Mouse (Mus musculus) MEL (cell line): ENCODE data around the gene Plac9a. TPM values are rescaled to one million over a fixed set of nuclear protein-coding genes. Genes with fewer than 3 reads are reported as not detected.

Source experiments
- DNase-seq: peaks from one replicate; pipeline ENCODE4 v3.0.0; 2011; ENCODE audit warnings: low read depth, low spot score
- H3K27ac ChIP-seq: 2 replicates; pipeline ENCODE4 v1.5.1; 2012; ENCODE audit warnings: low read depth, mild to moderate bottlenecking, control low read depth, low read length, moderate library complexity; ENCODE audit not compliant: control insufficient read depth
- H3K27me3 ChIP-seq, 2 experiments: fragments of 150-350 bp in 1 of 2; sonication (generic) in 1 of 2; 2 replicates each; pipeline ENCODE4 v1.6.1; 2012; ENCODE audit warnings: low read length in 2 of 2, mild to moderate bottlenecking in 2 of 2, improper control_type of control experiment in 1 of 2, moderate library complexity in 1 of 2; ENCODE audit not compliant: insufficient read depth in 2 of 2, control insufficient read depth in 1 of 2
- H3K36me3 ChIP-seq, 2 experiments: 2 replicates each; pipeline ENCODE4 v1.6.1; 2012 to 2014; ENCODE audit warnings: low read length in 2 of 2, improper control_type of control experiment in 1 of 2, inconsistent platforms in 1 of 2, mild to moderate bottlenecking in 1 of 2; ENCODE audit not compliant: insufficient read depth in 2 of 2, control insufficient read depth in 1 of 2
- H3K4me1 ChIP-seq, 2 experiments: fragments of 150-350 bp in 1 of 2; sonication (generic) in 1 of 2; 2 replicates each; pipeline ENCODE4 v1.6.1; 2012; ENCODE audit warnings: low read length in 2 of 2, improper control_type of control experiment in 1 of 2, mild to moderate bottlenecking in 1 of 2; ENCODE audit not compliant: insufficient read depth in 2 of 2, control insufficient read depth in 1 of 2
- H3K4me3 ChIP-seq, 2 experiments: fragments of 150-350 bp in 1 of 2; sonication (generic) in 1 of 2; 2 replicates each; pipeline ENCODE4 v1.5.1; 2012; ENCODE audit warnings: low read depth in 2 of 2, low read length in 2 of 2, mild to moderate bottlenecking in 2 of 2, moderate library complexity in 2 of 2, control low read depth in 1 of 2, improper control_type of control experiment in 1 of 2; ENCODE audit not compliant: control insufficient read depth in 1 of 2, insufficient read depth in 1 of 2
- H3K79me2 ChIP-seq: 2 replicates; pipeline ENCODE4 v1.6.1; 2012; ENCODE audit warnings: mild to moderate bottlenecking, low read length, moderate library complexity; ENCODE audit not compliant: control insufficient read depth, poor library complexity, insufficient read depth
- H3K9ac ChIP-seq: 2 replicates; pipeline ENCODE4 v1.6.1; 2012; ENCODE audit warnings: low read depth, mild to moderate bottlenecking, control low read depth, low read length, moderate library complexity; ENCODE audit not compliant: control insufficient read depth, poor library complexity, severe bottlenecking
- H3K9me3 ChIP-seq: fragments of 150-350 bp; sonication (generic); replicated peaks from 2 replicates; pipeline ENCODE4 v1.6.1; 2012; ENCODE audit warnings: mild to moderate bottlenecking, low read length, improper control_type of control experiment, moderate library complexity; ENCODE audit not compliant: insufficient read depth
- CHD1 ChIP-seq: IDR thresholded peaks from 2 replicates; pipeline ENCODE4 v1.6.1; 2012; ENCODE audit warnings: low read depth, mild to moderate bottlenecking, inconsistent platforms, low read length, improper control_type of control experiment
- CHD2 ChIP-seq: IDR thresholded peaks from 2 replicates; pipeline ENCODE4 v1.6.1; 2011; ENCODE audit warnings: low read length, improper control_type of control experiment
- CTCF ChIP-seq, 3 experiments: IDR thresholded peaks in 2 of 3; conservative IDR thresholded peaks in 1 of 3; 2 replicates each; pipeline ENCODE4 v1.5.1; 2011 to 2012; ENCODE audit warnings: low read length in 3 of 3, low read depth in 2 of 3, mild to moderate bottlenecking in 2 of 3, improper control_type of control experiment in 1 of 3, inconsistent platforms in 1 of 3, mixed read lengths in 1 of 3, moderate library complexity in 1 of 3; ENCODE audit not compliant: control insufficient read depth in 1 of 3, insufficient read depth in 1 of 3, poor library complexity in 1 of 3, severe bottlenecking in 1 of 3
- E2F4 ChIP-seq: IDR thresholded peaks from 2 replicates; pipeline ENCODE4 v1.6.1; 2011; ENCODE audit warnings: low read depth, low read length, improper control_type of control experiment, borderline replicate concordance
- GABPA ChIP-seq: IDR thresholded peaks from 2 replicates; pipeline ENCODE4 v1.6.1; 2012; ENCODE audit warnings: low read depth, mild to moderate bottlenecking, inconsistent platforms, low read length, improper control_type of control experiment, moderate library complexity
- KAT2A ChIP-seq: conservative IDR thresholded peaks from 2 replicates; pipeline ENCODE4 v1.6.1; 2012; ENCODE audit warnings: low read depth, low read length, improper control_type of control experiment, inconsistent platforms
- MAZ ChIP-seq: IDR thresholded peaks from 2 replicates; pipeline ENCODE4 v1.6.1; 2012; ENCODE audit warnings: low read depth, mild to moderate bottlenecking, inconsistent platforms, low read length, improper control_type of control experiment
- MXI1 ChIP-seq: IDR thresholded peaks from 2 replicates; pipeline ENCODE4 v1.6.1; 2011; ENCODE audit warnings: mild to moderate bottlenecking, low read depth, low read length, improper control_type of control experiment
- MYC ChIP-seq: IDR thresholded peaks from 2 replicates; pipeline ENCODE4 v1.6.1; 2011; ENCODE audit warnings: low read depth, mild to moderate bottlenecking, low read length, improper control_type of control experiment, moderate library complexity
- NELFE ChIP-seq: IDR thresholded peaks from 2 replicates; pipeline ENCODE4 v1.6.1; 2011; ENCODE audit warnings: low read depth, low read length, improper control_type of control experiment
- POLR2A ChIP-seq, 2 experiments: IDR thresholded peaks; 2 replicates each; pipeline ENCODE4 v1.6.1; 2011 to 2012; ENCODE audit warnings: low read length in 2 of 2, mild to moderate bottlenecking in 2 of 2, control low read depth in 1 of 2, improper control_type of control experiment in 1 of 2, low read depth in 1 of 2, moderate library complexity in 1 of 2; ENCODE audit not compliant: control insufficient read depth in 1 of 2, insufficient read depth in 1 of 2, poor library complexity in 1 of 2
- POLR2AphosphoS2 ChIP-seq: IDR thresholded peaks from 2 replicates; pipeline ENCODE4 v1.6.1; 2011; ENCODE audit warnings: low read length, improper control_type of control experiment
- POLR2AphosphoS5 ChIP-seq: IDR thresholded peaks from 2 replicates; pipeline ENCODE4 v1.6.1; 2012; ENCODE audit warnings: low read depth, borderline replicate concordance, mild to moderate bottlenecking, inconsistent platforms, low read length, moderate library complexity, mixed read lengths
- RAD21 ChIP-seq: IDR thresholded peaks from 2 replicates; pipeline ENCODE4 v1.6.1; 2011; ENCODE audit warnings: mild to moderate bottlenecking, low read depth, low read length, improper control_type of control experiment
- RCOR1 ChIP-seq: IDR thresholded peaks from 2 replicates; pipeline ENCODE4 v1.6.1; 2012; ENCODE audit warnings: low read depth, mild to moderate bottlenecking, inconsistent platforms, low read length, improper control_type of control experiment
- SIN3A ChIP-seq: IDR thresholded peaks from 2 replicates; pipeline ENCODE4 v1.6.1; 2012; ENCODE audit warnings: low read length, improper control_type of control experiment, inconsistent platforms
- TCF12 ChIP-seq: IDR thresholded peaks from 2 replicates; pipeline ENCODE4 v1.6.1; 2014; ENCODE audit warnings: low read depth, mild to moderate bottlenecking, inconsistent platforms, low read length, improper control_type of control experiment, moderate library complexity
- UBTF ChIP-seq: IDR thresholded peaks from 2 replicates; pipeline ENCODE4 v1.6.1; 2012; ENCODE audit warnings: low read depth, mild to moderate bottlenecking, inconsistent platforms, low read length, improper control_type of control experiment, moderate library complexity, borderline replicate concordance; ENCODE audit not compliant: insufficient read depth
- USF1 ChIP-seq: IDR thresholded peaks from 2 replicates; pipeline ENCODE4 v1.6.1; 2014; ENCODE audit warnings: low read depth, mild to moderate bottlenecking, inconsistent platforms, low read length, improper control_type of control experiment, moderate library complexity
- polyA plus RNA-seq, 2 experiments: library from polyadenylated mRNA; stranded (reverse) in 1 of 2; unstranded in 1 of 2; fragments of >175 nt in 1 of 2; fragments of >200 nt in 1 of 2; gene quantifications; 2 replicates each; pipeline versions ENCODE4 v1.2.1 to v1.2.4; 2012; ENCODE audit warnings: low replicate concordance in 2 of 2, low read depth in 1 of 2; ENCODE audit not compliant: insufficient read length in 2 of 2, insufficient read depth in 1 of 2, missing spikeins in 1 of 2
- total RNA-seq: library from RNA; depleted of rRNA; stranded (reverse); fragments of 300-350 nt; gene quantifications from 2 replicates; pipeline ENCODE4 v1.2.3, GENCODE M21; 2012

The Plac9a gene
- total and polyA plus RNA-seq, 3 experiments, result not detected

- 0 out of 2 replicates have a peak, but pooled peaks have one; percentile 29 for TF ChIP-seq MXI1
- no peak for TF ChIP-seq GABPA
- TF ChIP-seq CHD1, result no peak
- TF ChIP-seq POLR2A (IDR thresholded peaks at IDR 0.05; ENCODE audit: control insufficient read depth in 1 of 2, insufficient read depth in 1 of 2, low read depth in 1 of 2, low read length in 2 of 2, poor library complexity in 1 of 2), result no peak
- TF ChIP-seq CTCF (IDR thresholded peaks at IDR 0.05 in 2 of 3, conservative IDR thresholded peaks at IDR 0.05 in 1 of 3; ENCODE audit: control insufficient read depth in 1 of 3, insufficient read depth in 1 of 3, low read depth in 2 of 3, low read length in 3 of 3, poor library complexity in 1 of 3, severe bottlenecking in 1 of 3), result no peak
- TF ChIP-seq, all 39 proteins: peak for 1
- peaks cover 0 to 11% of the 10 kb centered on the region in 2 experiments; a peak in 2 of 4 replicates for H3K4me1 ChIP-seq
- peaks cover 4% of the 10 kb centered on the region for H3K79me2 ChIP-seq
These were observed 55.2 kb downstream of the Plac9a start for GRCm38 (mm10) chr14:25847660-25848059.

GRCm38 (mm10) chr14:25846516-25846915 is 56.4 kb downstream of the Plac9a start:
- peaks cover 0 to 10% of the 10 kb centered on the region in 2 experiments; a peak in 2 of 4 replicates for H3K36me3 ChIP-seq
- peaks cover 2 to 11% of the 10 kb centered on the region in 2 experiments; a peak in 3 of 4 replicates for H3K4me1 ChIP-seq
- no peak for TF ChIP-seq UBTF
- no peak for TF ChIP-seq RCOR1
- no peak for TF ChIP-seq POLR2AphosphoS5
- TF ChIP-seq RAD21, result no peak
- no peak for TF ChIP-seq E2F4
- no peak for TF ChIP-seq SIN3A
- no peak for TF ChIP-seq USF1
- no peak for TF ChIP-seq CHD1
- TF ChIP-seq POLR2A (IDR thresholded peaks at IDR 0.05; ENCODE audit: control insufficient read depth in 1 of 2, insufficient read depth in 1 of 2, low read depth in 1 of 2, low read length in 2 of 2, poor library complexity in 1 of 2), result no peak
- no peak for TF ChIP-seq NELFE
- no peak for TF ChIP-seq MYC
- TF ChIP-seq GABPA, result no peak
- TF ChIP-seq MAZ, result no peak
- no peak for TF ChIP-seq TCF12
- TF ChIP-seq POLR2AphosphoS2, result no peak
- no peak for TF ChIP-seq CHD2
- TF ChIP-seq KAT2A, result no peak
- no peak overlapping the region for H3K27ac ChIP-seq
- peaks cover 10% of the 10 kb centered on the region for H3K79me2 ChIP-seq
- H3K9me3 ChIP-seq, result no peaks in the 10 kb centered on the region
- no peak overlapping the region for H3K4me3 ChIP-seq
- DNase-seq, result no peak
- no peaks in the 10 kb centered on the region for H3K27me3 ChIP-seq
- H3K9ac ChIP-seq, result no peak overlapping the region

More at GRCm38 (mm10) chr14:25847660-25848059, 55.2 kb downstream of the Plac9a start:
- Histone ChIP-seq H3K4me3 (no peak overlapping the region), H3K9ac (no peak overlapping the region), H3K36me3 (peaks cover 0 to 10% of the 10 kb centered on the region in 2 experiments; a peak in 2 of 4 replicates), H3K9me3 (no peaks in the 10 kb centered on the region), H3K27me3 (no peaks in the 10 kb centered on the region), H3K27ac (no peak overlapping the region)
- DNase-seq, result no peak
